Mouse (Mus musculus) limb, embryonic 15.5 days (tissue): ENCODE measurements around the gene 4930453N24Rik. TPM values are rescaled to one million over a fixed set of nuclear protein-coding genes. Genes with fewer than 3 reads are reported as not detected.
A peak's percentile ranks its signal among the peaks of the same experiment; 100 is the strongest.

Source experiments
- ATAC-seq: fragments of 200-750 bp; cut with Nextera tagmentation; 2 replicates; pipeline ENCODE4 v1.8.0; 2017; ENCODE audit warnings: low read depth, moderate TSS enrichment; ENCODE audit not compliant: insufficient number of reproducible peaks, low FRiP score, low TSS enrichment
- H3K27ac ChIP-seq: fragments of 300-500 bp; sonication (generic); 2 replicates; pipeline ENCODE4 v1.5.1; 2015; ENCODE audit warnings: moderate library complexity, mild to moderate bottlenecking, inconsistent platforms
- H3K27me3 ChIP-seq: fragments of 300-500 bp; sonication (generic); 2 replicates; pipeline ENCODE4 v1.6.1; 2015; ENCODE audit warnings: inconsistent platforms
- H3K36me3 ChIP-seq: fragments of 300-500 bp; sonication (generic); 2 replicates; pipeline ENCODE4 v1.6.1; 2015; ENCODE audit warnings: inconsistent platforms
- H3K4me1 ChIP-seq: fragments of 300-500 bp; sonication (generic); 2 replicates; pipeline ENCODE4 v1.6.1; 2015; ENCODE audit warnings: inconsistent platforms
- H3K4me2 ChIP-seq: fragments of 300-500 bp; sonication (generic); 2 replicates; pipeline ENCODE4 v1.6.1; 2015; ENCODE audit warnings: mild to moderate bottlenecking, inconsistent platforms
- H3K4me3 ChIP-seq: fragments of 300-500 bp; sonication (generic); 2 replicates; pipeline ENCODE4 v1.5.1; 2015; ENCODE audit warnings: mild to moderate bottlenecking, inconsistent platforms
- H3K9ac ChIP-seq: fragments of 300-500 bp; sonication (generic); 2 replicates; pipeline ENCODE4 v1.6.1; 2015; ENCODE audit warnings: inconsistent platforms
- H3K9me3 ChIP-seq: fragments of 300-500 bp; sonication (generic); 2 replicates; pipeline ENCODE4 v1.6.1; 2016; ENCODE audit warnings: inconsistent platforms
- WGBS: fragments of 180-500 bp; shearing (Covaris S2); methylation state at CpG from one replicate; pipeline ENCODE4 v1.1.7; 2015; 5-methylcytosine and 5-hydroxymethylcytosine counted together
- polyA plus RNA-seq: library from polyadenylated mRNA; unstranded; fragments of >200 nt; fragmentation: Nextera tagmentation; extraction: Ambion mirVana; gene quantifications from 2 replicates; pipeline ENCODE4 v1.2.1, GENCODE M21; 2015

4930453N24Rik gene
- polyA plus RNA-seq, 1 experiment from 2014 or later = 21.6 TPM

DNA sequence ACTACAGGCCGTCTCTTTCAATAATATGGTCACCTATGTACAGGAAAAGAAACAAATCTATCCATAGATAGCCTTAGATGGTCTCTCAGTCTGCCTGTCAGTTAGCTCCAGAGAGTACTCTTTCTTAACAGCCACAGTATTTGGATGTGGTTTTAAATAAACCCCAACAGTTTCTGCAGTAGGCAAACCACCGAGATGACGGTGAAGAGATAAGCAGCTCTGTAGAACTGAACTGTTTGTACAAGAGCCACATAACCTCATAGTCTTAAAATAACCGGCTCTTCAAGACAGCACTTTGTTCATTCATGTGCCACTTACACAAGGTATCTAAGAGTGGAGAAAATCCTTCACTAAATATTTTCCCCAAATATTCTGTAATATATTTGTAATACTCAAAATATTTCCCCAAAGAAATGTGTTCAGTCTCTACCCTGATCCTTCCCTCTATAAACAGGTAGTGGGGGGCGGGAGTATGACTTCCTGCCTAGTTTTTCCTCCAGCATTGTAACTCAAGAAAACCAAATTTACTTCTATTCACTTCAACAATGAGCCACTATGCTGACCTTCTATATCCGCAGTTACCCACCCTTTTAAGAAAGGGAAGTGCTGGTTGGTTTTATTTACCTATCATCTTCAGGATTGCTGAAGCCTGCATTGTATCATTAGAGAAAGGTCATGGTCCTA lies 12.3 kb downstream of the 4930453N24Rik start:
- Histone ChIP-seq H3K4me3 (no peak overlapping the region), H3K9me3 (no peaks in the 10 kb centered on the region), H3K9ac (no peak overlapping the region), H3K27ac (no peak overlapping the region), H3K4me2 (no peak overlapping the region), H3K27me3 (no peaks in the 10 kb centered on the region), H3K4me1 (no peaks in the 10 kb centered on the region), H3K36me3 (peaks cover 10% of the 10 kb centered on the region)
- WGBS = 65% methylated on average over 6 of the region's 6 CpGs
- ATAC-seq = no peak

DNA sequence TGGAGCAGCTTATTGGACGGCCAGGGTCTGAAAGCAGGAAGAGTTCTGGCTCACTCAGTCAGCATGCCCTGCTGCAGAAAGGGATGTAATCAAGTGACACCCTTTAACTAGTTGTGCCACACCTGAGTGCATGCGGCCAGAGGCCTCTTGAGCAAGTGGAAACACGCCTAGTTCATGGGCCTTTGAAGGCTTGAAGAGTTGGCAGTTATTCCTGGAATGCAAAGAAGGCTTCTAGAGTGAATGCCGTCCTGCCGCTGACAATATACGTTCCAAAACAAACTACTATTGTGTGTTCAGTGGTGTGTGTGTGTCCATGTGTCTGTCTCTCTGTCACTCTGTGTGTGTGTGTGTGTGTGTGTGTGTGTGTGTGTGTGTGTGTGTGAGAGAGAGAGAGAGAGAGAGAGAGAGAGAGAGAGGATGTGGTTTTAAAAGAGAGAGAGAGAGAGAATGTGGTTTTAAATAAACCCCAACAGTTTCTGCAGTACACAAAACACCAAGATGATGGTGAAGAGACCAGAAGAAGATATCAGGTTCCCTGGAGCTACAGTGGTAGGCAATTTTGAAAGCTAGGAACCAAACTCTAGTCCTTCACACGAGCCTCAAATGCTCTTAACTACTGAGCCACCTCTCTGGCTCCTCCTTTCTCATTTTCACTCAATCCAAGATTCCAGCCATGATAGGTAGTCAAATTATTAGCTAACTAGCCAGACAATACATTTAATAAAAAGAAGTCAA lies 13.1 kb downstream of the 4930453N24Rik start:
- Histone ChIP-seq H3K9me3 (no peaks in the 10 kb centered on the region), H3K27me3 (no peaks in the 10 kb centered on the region), H3K9ac (no peak overlapping the region), H3K4me1 (no peaks in the 10 kb centered on the region), H3K4me2 (no peak overlapping the region), H3K36me3 (peaks cover 1% of the 10 kb centered on the region), H3K27ac (no peak overlapping the region), H3K4me3 (no peak overlapping the region)
- ATAC-seq = no peak
- WGBS = 72% methylated on average over 7 of the region's 7 CpGs

DNA sequence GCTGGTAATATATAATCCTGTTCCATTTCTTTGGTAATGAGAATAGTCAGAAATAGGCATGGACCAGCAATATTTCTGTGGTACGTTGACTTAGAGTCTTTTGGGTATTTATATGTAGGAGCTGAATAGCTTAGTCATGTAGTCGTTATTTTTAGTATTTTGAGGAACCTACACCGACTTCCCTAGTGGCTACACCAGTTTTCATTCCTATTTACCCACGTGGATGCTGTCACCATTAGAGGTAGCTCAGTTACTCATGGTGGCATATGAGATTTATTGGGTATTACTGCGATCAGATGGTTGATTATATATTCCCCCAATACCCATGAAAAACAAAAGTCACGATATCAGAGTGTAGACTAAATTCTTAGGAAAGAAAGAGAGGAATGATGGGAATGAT lies 14.6 kb downstream of the 4930453N24Rik start:
- H3K9ac ChIP-seq = no peak overlapping the region
- ATAC-seq = no peak
- no peak overlapping the region for H3K4me3 ChIP-seq
- no peaks in the 10 kb centered on the region for H3K36me3 ChIP-seq
- no peak overlapping the region for H3K4me2 ChIP-seq
- H3K4me1 ChIP-seq = no peaks in the 10 kb centered on the region
- H3K27me3 ChIP-seq = no peaks in the 10 kb centered on the region
- H3K27ac ChIP-seq = no peak overlapping the region
- H3K9me3 ChIP-seq = no peaks in the 10 kb centered on the region
- 60% methylated on average over 6 of the region's 6 CpGs for WGBS

DNA sequence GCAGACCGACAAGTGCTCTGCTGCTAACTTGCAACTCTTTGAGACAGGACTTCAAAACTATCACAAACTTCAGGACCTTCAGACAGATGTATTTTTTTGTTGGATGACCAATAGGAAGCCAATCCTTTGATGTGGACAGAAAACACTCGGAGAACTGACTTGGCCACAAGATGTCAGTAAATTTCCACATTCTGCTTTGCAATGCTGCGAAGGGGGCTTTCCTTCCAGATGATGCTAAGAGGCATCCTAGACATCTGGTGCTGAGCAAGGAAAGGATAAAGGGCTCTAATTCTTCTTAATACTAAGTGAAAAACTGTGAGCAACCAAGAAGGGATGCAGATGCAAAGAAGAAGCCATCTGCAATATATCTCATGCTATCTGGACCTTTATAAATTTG lies 16.2 kb downstream of the 4930453N24Rik start:
- Histone ChIP-seq H3K4me2 (no peak overlapping the region), H3K27me3 (no peaks in the 10 kb centered on the region), H3K27ac (no peak overlapping the region), H3K9me3 (no peaks in the 10 kb centered on the region), H3K9ac (no peak overlapping the region), H3K4me3 (no peak overlapping the region), H3K4me1 (no peaks in the 10 kb centered on the region), H3K36me3 (no peaks in the 10 kb centered on the region)
- 34% methylated on average over 3 of the region's 3 CpGs for WGBS
- ATAC-seq = no peak

DNA sequence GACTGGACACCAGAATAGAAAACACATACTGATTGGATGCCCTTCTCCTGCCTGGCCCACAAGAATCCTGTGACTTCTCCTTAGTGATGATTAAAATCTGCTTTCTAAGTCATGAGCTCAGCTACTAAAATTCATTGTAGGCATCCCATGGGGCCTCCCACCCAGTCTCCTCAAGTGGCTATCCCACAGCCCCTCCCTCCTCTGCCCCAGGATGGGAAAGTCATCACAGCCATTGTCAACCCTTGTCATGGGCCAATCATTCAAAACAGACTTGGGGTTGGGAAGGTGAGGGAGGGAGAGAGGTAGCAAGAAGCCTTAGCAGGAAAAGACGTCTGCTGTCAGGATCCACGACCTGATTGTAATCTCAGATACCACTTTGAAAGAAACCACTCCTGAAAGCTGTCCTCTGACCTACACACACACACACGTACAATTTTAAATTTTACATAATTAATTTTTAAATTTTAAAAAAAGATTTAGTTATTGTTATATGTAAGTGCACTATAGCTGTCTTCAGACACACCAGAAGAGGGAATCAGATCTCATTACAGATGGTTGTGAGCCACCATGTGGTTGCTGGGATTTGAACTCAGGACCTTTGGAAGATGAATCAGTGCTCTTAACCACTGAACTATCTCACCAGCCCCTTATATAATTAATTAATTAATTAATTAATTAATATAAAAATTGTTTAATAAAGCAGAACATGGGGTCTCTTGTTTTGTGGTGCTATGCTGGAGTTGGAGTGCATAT lies 16.8 kb downstream of the 4930453N24Rik start:
- H3K9ac ChIP-seq = no peak overlapping the region
- H3K27me3 ChIP-seq = no peaks in the 10 kb centered on the region
- no peak overlapping the region for H3K4me3 ChIP-seq
- 56% methylated on average over 3 of the region's 3 CpGs for WGBS
- no peaks in the 10 kb centered on the region for H3K4me1 ChIP-seq
- ATAC-seq = no peak
- H3K36me3 ChIP-seq = no peaks in the 10 kb centered on the region
- H3K9me3 ChIP-seq = no peaks in the 10 kb centered on the region
- H3K4me2 ChIP-seq = no peak overlapping the region
- no peak overlapping the region for H3K27ac ChIP-seq

DNA sequence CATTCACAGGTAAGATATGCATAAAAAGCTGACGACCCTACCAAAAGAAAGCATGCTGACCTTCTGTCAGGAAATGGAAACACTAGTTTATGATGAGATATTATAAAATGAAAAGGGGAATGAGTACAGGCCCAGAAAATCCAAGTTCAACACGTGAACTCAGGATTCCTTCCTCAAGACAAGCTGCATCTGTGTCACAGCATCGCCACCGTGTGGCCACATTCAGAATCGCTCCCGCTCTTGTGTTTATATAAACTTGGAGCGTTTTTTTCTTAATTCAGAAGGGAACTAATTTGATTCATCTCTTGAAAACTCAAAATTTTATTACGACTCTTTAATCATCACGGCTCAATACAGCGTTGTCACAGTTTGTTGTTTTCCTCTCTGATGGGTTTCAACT lies 22.7 kb downstream of the 4930453N24Rik start:
- Histone ChIP-seq H3K27me3 (no peaks in the 10 kb centered on the region), H3K4me2 (no peak overlapping the region), H3K9ac (no peak overlapping the region), H3K27ac (no peak overlapping the region), H3K9me3 (no peaks in the 10 kb centered on the region; the same call in 1 of the 2 replicates), H3K4me3 (no peak overlapping the region), H3K36me3 (no peaks in the 10 kb centered on the region), H3K4me1 (no peaks in the 10 kb centered on the region)
- no peak for ATAC-seq
- WGBS = 6% methylated on average over 10 of the region's 10 CpGs

DNA sequence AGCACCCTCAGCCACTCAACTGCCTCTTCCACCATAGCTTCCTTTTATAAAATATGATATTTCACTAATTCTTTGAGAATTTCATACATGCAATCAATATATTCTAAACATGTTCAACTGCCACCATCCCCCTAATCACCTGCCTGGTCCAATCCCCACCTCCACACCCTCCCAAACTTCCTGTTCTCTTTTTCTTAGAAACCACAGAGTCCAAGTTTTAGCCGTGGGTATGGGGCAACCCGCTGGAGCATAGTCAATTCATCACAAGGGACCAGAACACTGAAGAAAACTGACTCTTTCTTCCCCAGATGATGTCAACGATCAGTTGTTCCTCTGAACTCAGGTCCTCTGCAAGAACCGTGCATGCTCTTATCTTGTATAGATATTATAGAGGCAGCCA lies 25.9 kb downstream of the 4930453N24Rik start:
- WGBS = 79% methylated on average over 4 of the region's 4 CpGs
- Histone ChIP-seq H3K36me3 (no peaks in the 10 kb centered on the region), H3K27me3 (no peaks in the 10 kb centered on the region), H3K9ac (no peak overlapping the region), H3K27ac (no peak overlapping the region), H3K4me1 (no peaks in the 10 kb centered on the region), H3K4me2 (no peak overlapping the region), H3K4me3 (no peak overlapping the region), H3K9me3 (no peaks in the 10 kb centered on the region; the same call in 1 of the 2 replicates)
- no peak for ATAC-seq

DNA sequence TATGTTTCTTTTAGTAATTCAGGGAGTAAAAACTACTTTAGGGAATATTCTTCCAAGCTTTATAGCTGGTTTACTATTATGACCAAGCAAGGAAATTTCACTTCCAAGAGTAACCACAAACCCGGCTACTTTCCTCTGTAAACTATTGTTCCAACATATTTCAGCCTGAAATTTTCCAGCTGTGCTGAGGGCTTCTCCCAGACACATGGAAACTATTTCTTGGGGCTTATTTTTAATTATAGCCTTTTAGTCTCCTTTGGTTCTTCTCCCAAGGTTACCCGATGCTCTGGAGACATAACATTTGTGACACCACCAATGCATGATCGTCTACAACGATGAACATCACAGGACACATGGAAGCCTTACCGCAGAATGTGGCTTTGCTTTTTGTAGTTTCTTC lies 33.7 kb downstream of the 4930453N24Rik start:
- 52% methylated on average over 5 of the region's 5 CpGs for WGBS
- no peak for ATAC-seq
- no peaks in the 10 kb centered on the region for H3K9me3 ChIP-seq
- no peak overlapping the region for H3K9ac ChIP-seq
- H3K27ac ChIP-seq = no peak overlapping the region
- H3K4me2 ChIP-seq = no peak overlapping the region
- H3K36me3 ChIP-seq = no peaks in the 10 kb centered on the region
- no peaks in the 10 kb centered on the region for H3K4me1 ChIP-seq
- H3K27me3 ChIP-seq = 0 out of 2 replicates have a peak, but pooled peaks cover 4% of the 10 kb centered on the region
- no peak overlapping the region for H3K4me3 ChIP-seq

DNA sequence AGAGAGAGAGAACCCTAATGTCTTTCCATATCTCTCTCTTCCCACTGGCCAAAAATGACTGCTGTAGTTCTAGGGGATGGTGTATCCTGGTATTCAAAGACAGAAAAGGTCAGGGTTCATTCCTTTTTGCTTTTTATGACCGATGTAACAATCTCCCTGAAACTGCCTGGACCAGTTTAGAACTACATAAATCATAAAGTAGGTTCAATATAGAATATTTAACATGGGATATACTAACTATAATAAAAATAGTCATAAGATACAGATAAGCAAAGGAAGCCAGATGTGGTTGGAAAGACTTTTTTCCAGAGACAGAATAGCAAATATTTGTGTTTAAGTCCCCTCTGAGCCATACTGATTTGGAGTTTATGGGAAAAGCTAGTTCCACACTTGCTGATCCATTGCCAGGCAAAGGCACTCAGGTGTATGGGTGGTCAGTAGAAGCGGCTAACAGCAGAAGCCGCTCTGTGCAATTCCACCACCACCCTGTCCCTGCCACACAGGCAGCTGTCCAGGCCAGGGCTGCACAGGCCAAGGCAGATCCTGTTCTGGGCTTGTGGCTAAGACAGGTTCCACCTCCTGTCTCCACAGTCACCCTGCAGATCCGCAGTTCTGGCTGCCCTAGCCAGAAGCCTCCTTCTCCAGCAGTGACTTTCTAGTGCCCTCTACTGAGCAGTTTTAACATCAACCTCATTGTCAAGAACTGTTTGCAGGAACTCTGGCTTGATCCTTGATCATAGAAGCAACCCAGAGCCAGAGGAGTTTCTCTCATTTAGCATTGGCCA lies 47.5 kb downstream of the 4930453N24Rik start:
- Histone ChIP-seq H3K4me1 (peaks cover 3% of the 10 kb centered on the region; the same call in 1 of the 2 replicates), H3K27ac (no peak overlapping the region), H3K9ac (no peak overlapping the region), H3K4me3 (no peak overlapping the region), H3K4me2 (no peak overlapping the region), H3K36me3 (no peaks in the 10 kb centered on the region), H3K27me3 (peaks cover 12% of the 10 kb centered on the region; the same call in 1 of the 2 replicates), H3K9me3 (no peaks in the 10 kb centered on the region)
- 23% methylated on average over 4 of the region's 4 CpGs for WGBS
- ATAC-seq = peak; percentile 82

DNA sequence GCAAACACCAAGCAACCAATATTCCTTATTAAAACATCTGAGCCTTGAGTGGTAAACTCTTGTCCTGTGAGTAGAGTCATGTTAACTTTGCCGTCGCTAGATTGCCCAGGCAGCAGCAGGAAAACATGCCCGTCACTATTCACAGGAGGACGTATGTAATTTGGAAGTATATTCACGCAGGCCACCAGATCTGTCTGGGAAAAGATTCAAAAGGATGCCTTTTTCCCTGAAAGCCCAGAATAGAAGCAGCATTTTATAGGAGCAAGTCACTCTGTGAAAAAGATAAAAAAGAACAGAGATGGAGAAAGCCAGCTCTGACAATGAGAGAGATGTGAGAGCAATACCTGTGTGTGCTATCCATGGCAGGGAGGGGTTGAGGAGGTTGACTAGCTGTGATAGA lies 49.4 kb downstream of the 4930453N24Rik start:
- H3K36me3 ChIP-seq = no peaks in the 10 kb centered on the region

DNA sequence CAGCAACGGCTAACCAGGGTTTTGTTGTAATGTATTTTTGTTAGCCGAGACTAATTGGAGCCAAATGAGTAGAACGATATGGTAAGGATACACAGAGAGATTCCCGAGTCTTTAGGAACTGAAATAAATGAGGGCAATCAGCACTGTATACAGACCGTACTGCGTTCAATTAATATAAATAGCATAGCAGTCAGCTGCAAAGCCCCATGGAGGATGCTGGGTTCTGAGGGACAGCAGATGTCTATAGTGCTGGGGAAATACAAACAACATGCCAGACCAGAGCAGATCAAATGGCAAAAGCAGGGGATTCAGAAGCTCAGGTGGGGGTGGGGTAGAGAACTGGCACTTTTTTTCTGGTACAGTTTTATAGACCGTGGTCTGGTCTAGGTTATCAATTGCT lies 51.9 kb downstream of the 4930453N24Rik start:
- H3K9ac ChIP-seq = no peak overlapping the region
- no peak overlapping the region for H3K4me2 ChIP-seq
- no peak overlapping the region for H3K4me3 ChIP-seq
- no peak for ATAC-seq
- 31% methylated on average over 7 of the region's 7 CpGs for WGBS
- no peak overlapping the region for H3K27ac ChIP-seq
- no peaks in the 10 kb centered on the region for H3K9me3 ChIP-seq
- H3K27me3 ChIP-seq = 0 out of 2 replicates have a peak, but pooled peaks cover 4% of the 10 kb centered on the region
- peaks cover 3% of the 10 kb centered on the region; the same call in 1 of the 2 replicates for H3K4me1 ChIP-seq
- no peaks in the 10 kb centered on the region for H3K36me3 ChIP-seq

More for the DNA sequence above, 49.4 kb downstream of the 4930453N24Rik start:
- Histone ChIP-seq H3K9ac (no peak overlapping the region), H3K4me2 (no peak overlapping the region), H3K4me3 (no peak overlapping the region), H3K4me1 (peaks cover 3% of the 10 kb centered on the region; the same call in 1 of the 2 replicates), H3K27me3 (peaks cover 9% of the 10 kb centered on the region; the same call in 1 of the 2 replicates), H3K27ac (no peak overlapping the region), H3K9me3 (no peaks in the 10 kb centered on the region)
- WGBS = 59% methylated on average over 5 of the region's 5 CpGs
- no peak for ATAC-seq
